Mouse (Mus musculus) intestine, postnatal 0 days (tissue): ENCODE data around the gene Map3k14. TPM values are rescaled to one million over a fixed set of nuclear protein-coding genes. Genes with fewer than 3 reads are reported as not detected.

Experiments used
- ATAC-seq: fragments of 200-750 bp; cut with Nextera tagmentation; 2 replicates; pipeline ENCODE4 v1.8.0; 2017; ENCODE audit warnings: mild to moderate bottlenecking, moderate TSS enrichment, moderate library complexity
- H3K27ac ChIP-seq: fragments of 300-500 bp; sonication (generic); 2 replicates; pipeline ENCODE4 v1.5.1; 2014; ENCODE audit warnings: mild to moderate bottlenecking, low read depth, low read length, moderate library complexity
- H3K27me3 ChIP-seq: fragments of 300-500 bp; sonication (generic); replicated peaks from 2 replicates; pipeline ENCODE4 v1.6.1; 2014; ENCODE audit warnings: low read length, mixed read lengths; ENCODE audit not compliant: control insufficient read depth, insufficient read depth
- H3K36me3 ChIP-seq: fragments of 300-500 bp; sonication (generic); 2 replicates; pipeline ENCODE4 v1.6.1; 2014; ENCODE audit warnings: mild to moderate bottlenecking, moderate library complexity; ENCODE audit not compliant: control insufficient read depth, insufficient read depth
- H3K4me1 ChIP-seq: fragments of 300-500 bp; sonication (generic); replicated peaks from 2 replicates; pipeline ENCODE4 v1.6.1; 2014; ENCODE audit warnings: antibody characterized with exemption, low read length, mixed read lengths; ENCODE audit not compliant: control insufficient read depth, insufficient read depth
- H3K4me2 ChIP-seq: fragments of 300-500 bp; sonication (generic); replicated peaks from 2 replicates; pipeline ENCODE4 v1.6.1; 2014; ENCODE audit warnings: low read depth, mild to moderate bottlenecking, moderate library complexity
- H3K4me3 ChIP-seq: fragments of 300-500 bp; sonication (generic); 2 replicates; pipeline ENCODE4 v1.5.1; 2014; ENCODE audit warnings: low read depth, low read length
- H3K9ac ChIP-seq: fragments of 300-500 bp; sonication (generic); 2 replicates; pipeline ENCODE4 v1.6.1; 2014; ENCODE audit warnings: mild to moderate bottlenecking, low read depth, low read length
- H3K9me3 ChIP-seq: fragments of 300-500 bp; sonication (generic); 2 replicates; pipeline ENCODE4 v1.6.1; 2016; ENCODE audit warnings: mixed run types; ENCODE audit not compliant: control insufficient read depth
- CTCF ChIP-seq: sonication (generic); IDR thresholded peaks from 2 replicates; pipeline ENCODE4 v1.5.1; 2016; ENCODE audit warnings: low read depth, mild to moderate bottlenecking, control low read depth, antibody characterized with exemption, moderate library complexity
- WGBS: fragments of 180-500 bp; shearing (Covaris S2); extraction: QIAGEN DNeasy Blood & Tissue Kit; methylation state at CpG from one replicate; pipeline ENCODE4 v1.1.7; 2014; 5-methylcytosine and 5-hydroxymethylcytosine counted together
- polyA plus RNA-seq: library from polyadenylated mRNA; unstranded; fragments of >200 nt; fragmentation: Nextera tagmentation; extraction: Ambion mirVana; gene quantifications from 2 replicates; pipeline ENCODE4 v1.2.1, GENCODE M21; 2015

The Map3k14 gene
- polyA plus RNA-seq, 1 experiment from 2014 or later = 1.6 TPM

DNA sequence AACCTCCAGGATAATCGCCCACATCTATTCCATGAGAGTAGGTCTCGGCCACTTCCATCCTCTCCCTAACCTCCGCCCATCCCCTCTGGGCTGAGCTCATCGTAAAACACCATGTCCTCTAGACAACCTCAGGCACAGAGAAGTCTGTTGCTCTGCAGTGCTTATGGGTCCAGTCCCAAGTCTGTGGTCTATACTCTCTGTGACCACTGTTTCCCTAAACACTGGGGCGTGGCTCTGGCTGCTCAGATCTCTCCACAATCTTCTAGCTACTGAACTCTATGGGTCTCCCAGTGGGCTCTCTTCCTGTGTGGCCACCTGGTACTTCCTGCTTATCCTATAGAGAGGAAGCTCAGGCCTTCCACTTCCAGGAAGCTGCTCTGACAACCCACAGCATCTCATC, 13.7 kb downstream of the Map3k14 start:
- no peak overlapping the region for H3K4me2 ChIP-seq
- H3K9ac ChIP-seq = no peak overlapping the region
- no peak for TF ChIP-seq CTCF
- no peaks in the 10 kb centered on the region for H3K27me3 ChIP-seq
- H3K9me3 ChIP-seq = no peaks in the 10 kb centered on the region
- no peak overlapping the region for H3K27ac ChIP-seq
- H3K4me3 ChIP-seq = no peak overlapping the region
- H3K36me3 ChIP-seq = no peaks in the 10 kb centered on the region
- no peaks in the 10 kb centered on the region for H3K4me1 ChIP-seq
- ATAC-seq = no peak
- 83% methylated on average over 5 of the region's 5 CpGs for WGBS

DNA sequence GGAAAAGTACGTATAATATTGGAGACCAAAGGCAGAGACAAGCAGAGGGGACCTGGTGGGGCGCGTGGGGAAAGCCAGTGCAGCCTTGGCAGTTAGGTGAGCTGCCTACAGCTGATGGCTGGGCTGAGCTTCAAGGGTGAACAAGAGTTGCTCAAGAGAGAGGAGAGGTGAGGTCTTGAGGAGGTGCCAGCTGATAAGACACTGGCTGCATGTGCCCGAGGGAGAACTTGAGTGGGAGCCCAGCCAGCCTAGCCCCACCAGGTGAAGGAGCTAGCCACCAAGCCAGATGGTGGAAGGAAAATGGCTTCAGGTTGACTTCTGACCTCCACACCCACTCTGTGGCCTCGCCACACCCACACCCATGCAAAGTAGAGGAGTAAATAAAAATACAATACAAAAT, 14.9 kb downstream of the Map3k14 start:
- Histone ChIP-seq H3K27ac (no peak overlapping the region), H3K27me3 (no peaks in the 10 kb centered on the region), H3K9ac (no peak overlapping the region), H3K9me3 (no peaks in the 10 kb centered on the region), H3K4me2 (no peak overlapping the region), H3K4me3 (no peak overlapping the region), H3K4me1 (no peaks in the 10 kb centered on the region), H3K36me3 (no peaks in the 10 kb centered on the region)
- WGBS = 80% methylated on average over 5 of the region's 5 CpGs
- no peak for TF ChIP-seq CTCF
- no peak for ATAC-seq

DNA sequence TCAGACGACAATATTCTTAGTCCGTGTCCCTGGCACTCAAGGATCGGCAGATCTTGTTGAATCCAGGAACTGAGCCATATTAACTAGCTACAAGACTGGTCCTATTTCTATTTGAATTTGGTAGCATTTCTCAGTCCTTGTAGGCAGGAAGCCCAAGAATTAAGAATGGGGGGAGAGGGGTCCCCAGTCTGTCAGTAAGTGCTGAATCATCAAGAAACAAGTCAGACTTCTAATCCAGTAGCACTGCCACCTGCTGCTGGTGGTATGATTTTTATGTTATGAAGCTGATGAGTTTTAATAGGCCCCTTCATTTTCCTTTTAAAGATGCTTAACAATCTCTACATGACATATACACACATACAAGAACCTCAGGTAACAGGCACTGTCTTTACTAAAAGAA, 16.9 kb downstream of the Map3k14 start:
- no peaks in the 10 kb centered on the region for H3K9me3 ChIP-seq
- H3K27ac ChIP-seq = no peak overlapping the region
- 89% methylated on average over 3 of the region's 3 CpGs for WGBS
- ATAC-seq = no peak
- H3K4me2 ChIP-seq = no peak overlapping the region
- no peak overlapping the region for H3K4me3 ChIP-seq
- no peak for TF ChIP-seq CTCF
- H3K9ac ChIP-seq = no peak overlapping the region
- H3K36me3 ChIP-seq = no peaks in the 10 kb centered on the region
- peaks cover 6% of the 10 kb centered on the region for H3K4me1 ChIP-seq
- no peaks in the 10 kb centered on the region for H3K27me3 ChIP-seq

DNA sequence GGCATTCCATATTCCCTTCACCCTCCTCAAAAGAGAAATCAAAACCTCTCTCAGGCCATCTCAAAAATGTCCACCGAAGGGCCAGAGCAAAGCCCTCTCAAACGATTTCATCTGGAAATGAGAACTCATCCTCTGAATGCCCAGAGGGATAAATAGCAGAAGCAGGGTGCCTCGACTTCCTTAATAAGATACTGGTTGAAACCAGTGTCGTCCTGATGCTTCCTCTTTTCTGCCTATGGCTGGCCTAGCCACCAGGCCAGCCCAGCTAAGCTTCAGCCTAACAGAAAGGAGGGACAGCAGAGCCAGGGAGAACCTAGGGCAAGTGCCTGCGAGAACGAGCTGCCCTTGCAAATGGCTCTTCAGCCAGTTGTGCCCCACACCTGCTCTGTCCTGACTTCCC, 17.8 kb downstream of the Map3k14 start:
- no peak overlapping the region for H3K9ac ChIP-seq
- TF ChIP-seq CTCF = no peak
- H3K36me3 ChIP-seq = no peaks in the 10 kb centered on the region
- WGBS = 72% methylated on average over 6 of the region's 6 CpGs
- H3K4me2 ChIP-seq = no peak overlapping the region
- H3K4me1 ChIP-seq = peaks cover 6% of the 10 kb centered on the region
- H3K9me3 ChIP-seq = no peaks in the 10 kb centered on the region
- H3K27me3 ChIP-seq = no peaks in the 10 kb centered on the region
- no peak overlapping the region for H3K27ac ChIP-seq
- no peak for ATAC-seq
- no peak overlapping the region for H3K4me3 ChIP-seq

DNA sequence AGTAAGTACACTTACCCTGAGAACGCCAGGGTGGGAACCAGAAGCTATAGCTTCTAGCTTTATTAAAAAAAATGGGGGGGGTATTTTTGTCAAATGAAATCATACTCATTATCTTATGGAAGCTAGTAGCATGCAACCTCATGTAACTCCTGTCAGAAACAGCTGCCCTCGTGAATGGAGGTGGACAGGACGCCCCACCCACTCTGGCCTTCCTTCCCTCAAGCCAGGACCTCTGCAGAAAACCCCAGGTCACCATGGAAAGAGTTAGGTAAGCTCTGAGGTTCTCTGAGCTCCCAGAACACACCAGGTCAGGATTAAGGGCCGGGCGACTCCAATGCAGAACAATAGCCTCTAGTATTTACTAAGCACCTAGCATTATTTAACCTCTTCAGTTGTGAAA, 18.4 kb downstream of the Map3k14 start:
- no peak overlapping the region for H3K9ac ChIP-seq
- no peaks in the 10 kb centered on the region for H3K36me3 ChIP-seq
- TF ChIP-seq CTCF = no peak
- ATAC-seq = no peak
- H3K27me3 ChIP-seq = no peaks in the 10 kb centered on the region
- WGBS = 72% methylated on average over 5 of the region's 5 CpGs
- H3K4me2 ChIP-seq = no peak overlapping the region
- no peak overlapping the region for H3K4me3 ChIP-seq
- peaks cover 6% of the 10 kb centered on the region for H3K4me1 ChIP-seq
- H3K9me3 ChIP-seq = no peaks in the 10 kb centered on the region
- H3K27ac ChIP-seq = no peak overlapping the region

DNA sequence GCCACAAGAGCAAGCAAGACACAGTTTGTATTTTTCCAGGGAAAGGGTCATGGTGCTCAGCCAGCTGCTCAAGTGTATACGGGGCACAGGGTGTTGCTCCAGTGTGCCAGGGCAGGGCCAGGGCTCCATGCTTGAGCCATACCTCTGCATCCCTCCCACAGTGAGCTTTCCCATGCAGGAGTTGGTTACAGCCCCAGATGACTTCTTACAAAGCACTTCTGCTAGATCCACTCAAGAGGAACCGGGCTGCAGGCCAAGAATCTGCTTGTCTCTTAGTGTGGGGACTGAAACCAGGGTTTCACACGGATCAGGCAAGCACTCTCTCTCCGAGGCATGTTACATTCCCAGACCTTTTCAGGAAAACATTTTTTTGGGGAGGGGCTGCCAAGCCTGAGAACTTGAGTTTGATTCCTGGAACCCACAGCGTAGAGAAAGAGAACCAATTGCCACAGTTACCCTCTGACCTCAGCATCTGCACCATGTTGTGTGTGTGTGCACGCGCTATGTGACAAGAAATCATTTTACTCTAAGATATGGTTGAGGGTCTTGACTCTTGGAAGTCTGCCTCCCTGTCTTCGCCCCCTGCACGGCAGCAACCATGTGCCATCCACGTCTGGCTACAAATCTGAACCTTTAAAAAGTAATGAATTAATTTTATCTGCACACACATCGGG, 19.6 kb downstream of the Map3k14 start:
- no peak overlapping the region for H3K4me3 ChIP-seq
- 75% methylated on average over 11 of the region's 11 CpGs for WGBS
- H3K27ac ChIP-seq = no peak overlapping the region
- no peak for TF ChIP-seq CTCF
- H3K36me3 ChIP-seq = no peaks in the 10 kb centered on the region
- H3K4me2 ChIP-seq = no peak overlapping the region
- H3K27me3 ChIP-seq = no peaks in the 10 kb centered on the region
- H3K9me3 ChIP-seq = no peaks in the 10 kb centered on the region
- peaks cover 6% of the 10 kb centered on the region for H3K4me1 ChIP-seq
- no peak for ATAC-seq
- no peak overlapping the region for H3K9ac ChIP-seq
